Mouse (Mus musculus) lung, embryonic 14.5 days (tissue): ENCODE results near the gene Adgre5. TPM values are rescaled to one million over a fixed set of nuclear protein-coding genes. Genes with fewer than 3 reads are reported as not detected.

Experiments
- ATAC-seq: fragments of 200-750 bp; cut with Nextera tagmentation; 2 replicates; pipeline ENCODE4 v1.8.0; 2017; ENCODE audit warnings: mild to moderate bottlenecking, moderate TSS enrichment, moderate library complexity; ENCODE audit not compliant: insufficient read depth
- DNase-seq: peaks from one replicate; pipeline ENCODE4 v3.0.0-alpha.2; 2015
- H3K27ac ChIP-seq: fragments of 300-500 bp; sonication (generic); 2 replicates; pipeline ENCODE4 v1.5.1; 2014; ENCODE audit warnings: low read depth, mild to moderate bottlenecking, moderate library complexity
- H3K27me3 ChIP-seq: fragments of 300-500 bp; sonication (generic); 2 replicates; pipeline ENCODE4 v1.6.1; 2014; ENCODE audit warnings: low read length, control low read depth; ENCODE audit not compliant: insufficient read depth
- H3K36me3 ChIP-seq: fragments of 300-500 bp; sonication (generic); 2 replicates; pipeline ENCODE4 v1.6.1; 2014; ENCODE audit warnings: control low read depth; ENCODE audit not compliant: insufficient read depth
- H3K4me1 ChIP-seq: fragments of 300-500 bp; sonication (generic); 2 replicates; pipeline ENCODE4 v1.6.1; 2014; ENCODE audit warnings: antibody characterized with exemption, control low read depth; ENCODE audit not compliant: insufficient read depth
- H3K4me2 ChIP-seq: fragments of 300-500 bp; sonication (generic); 2 replicates; pipeline ENCODE4 v1.6.1; 2014; ENCODE audit warnings: mild to moderate bottlenecking
- H3K4me3 ChIP-seq: fragments of 300-500 bp; sonication (generic); 2 replicates; pipeline ENCODE4 v1.5.1; 2014; ENCODE audit warnings: low read depth, low read length
- H3K9ac ChIP-seq: fragments of 300-500 bp; sonication (generic); 2 replicates; pipeline ENCODE4 v1.6.1; 2014
- H3K9me3 ChIP-seq: fragments of 300-500 bp; sonication (generic); 2 replicates; pipeline ENCODE4 v1.6.1; 2016; ENCODE audit warnings: low read depth, low read length, control low read depth
- CTCF ChIP-seq: IDR thresholded peaks from 2 replicates; pipeline ENCODE4 v1.5.1; 2016; ENCODE audit warnings: antibody characterized with exemption, low read depth
- WGBS: fragments of 180-500 bp; shearing (Covaris S2); extraction: QIAGEN DNeasy Blood & Tissue Kit; methylation state at CpG from one replicate; pipeline ENCODE4 v1.1.7; 2014; 5-methylcytosine and 5-hydroxymethylcytosine counted together
- polyA plus RNA-seq: library from polyadenylated mRNA; unstranded; fragments of >200 nt; fragmentation: Nextera tagmentation; extraction: Ambion mirVana; gene quantifications from 2 replicates; pipeline ENCODE4 v1.2.1, GENCODE M21; 2014

Gene Adgre5
- polyA plus RNA-seq, 1 experiment from 2014 or later, result 57.0 TPM

DNA sequence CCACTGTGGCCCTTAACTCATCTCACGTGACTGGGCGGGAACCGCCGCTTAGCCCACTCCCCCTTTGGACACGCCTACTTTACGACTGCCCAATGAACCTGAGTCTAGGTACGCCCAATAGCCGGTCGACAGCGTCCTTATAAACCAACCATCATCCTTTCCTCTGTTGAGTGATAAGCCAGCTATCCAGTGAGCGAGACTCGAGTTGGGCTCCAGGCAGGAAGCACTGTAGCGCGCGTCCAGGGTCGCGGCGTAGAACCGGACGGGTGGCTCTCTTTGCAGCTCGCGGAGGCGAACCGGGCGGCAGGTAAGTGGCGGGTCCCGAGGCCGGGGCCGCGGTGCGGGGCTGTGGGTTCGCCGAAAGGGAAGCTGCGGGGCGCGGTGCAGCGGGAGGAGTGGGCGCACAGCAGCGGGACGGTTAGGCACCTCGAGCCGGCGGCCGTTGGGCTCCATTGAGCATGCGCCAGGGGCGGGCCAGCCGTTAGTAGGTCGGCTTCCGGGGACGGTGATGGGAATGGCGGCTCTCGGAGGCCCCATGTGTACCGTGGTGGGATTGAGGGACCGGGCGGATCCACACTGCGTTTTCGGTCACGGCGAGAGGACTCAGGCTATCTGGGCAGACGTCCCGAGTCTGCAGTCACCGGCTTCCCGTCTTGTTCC lies 26.0 kb downstream of the Adgre5 start, which contains the start of gene Ddx39:
TSS of gene Ddx39 (plus strand) at position 147 of the 660 bp plus-strand sequence.
- WGBS, result under 1% methylated on average over 63 of the region's 63 CpGs
- no peaks in the 10 kb centered on the region for H3K27me3 ChIP-seq
- DNase-seq (peak; percentile 98), ATAC-seq (peak; percentile 100)
- H3K9me3 ChIP-seq, result no peaks in the 10 kb centered on the region
- peaks cover 8% of the 10 kb centered on the region for H3K4me1 ChIP-seq
- H3K27ac ChIP-seq, result peak within 1 kb of the TSS; percentile 92
- H3K9ac ChIP-seq, result peak within 1 kb of the TSS; percentile 82
- TF ChIP-seq CTCF, result 0 out of 2 replicates have a peak, but pooled peaks have one; percentile 6
- peak within 1 kb of the TSS; percentile 58 for H3K4me2 ChIP-seq
- peaks cover 11% of the 10 kb centered on the region for H3K36me3 ChIP-seq
- peak within 1 kb of the TSS; percentile 74 for H3K4me3 ChIP-seq

DNA sequence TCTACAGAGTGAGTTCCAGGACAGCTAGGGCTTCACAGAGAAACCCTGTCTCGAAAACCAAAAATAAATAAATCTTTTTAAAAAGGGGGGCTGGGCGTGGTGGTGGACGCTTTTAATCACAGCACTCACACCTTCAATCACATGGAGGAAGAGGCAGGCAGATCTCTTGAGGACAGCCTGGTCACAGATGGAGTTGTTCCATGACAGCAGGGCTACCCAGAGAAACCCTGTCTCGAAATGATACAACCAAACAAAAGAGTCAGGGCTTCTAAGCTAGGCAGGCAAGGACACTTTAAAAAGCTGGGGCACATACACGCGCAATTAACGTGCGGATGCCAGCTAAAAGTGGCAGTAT lies 26.5 kb downstream of the Adgre5 start:
- Histone ChIP-seq H3K36me3 (peaks cover 6% of the 10 kb centered on the region), H3K4me2 (peak overlapping the region; percentile 58), H3K27me3 (no peaks in the 10 kb centered on the region), H3K9me3 (no peaks in the 10 kb centered on the region), H3K4me1 (peaks cover 8% of the 10 kb centered on the region), H3K9ac (no peak overlapping the region), H3K27ac (no peak overlapping the region), H3K4me3 (peak overlapping the region; percentile 74)
- TF ChIP-seq CTCF, result no peak
- DNase-seq (no peak), ATAC-seq (no peak; the same call in 1 of the 2 replicates)
- WGBS, result 15% methylated on average over 8 of the region's 8 CpGs

DNA sequence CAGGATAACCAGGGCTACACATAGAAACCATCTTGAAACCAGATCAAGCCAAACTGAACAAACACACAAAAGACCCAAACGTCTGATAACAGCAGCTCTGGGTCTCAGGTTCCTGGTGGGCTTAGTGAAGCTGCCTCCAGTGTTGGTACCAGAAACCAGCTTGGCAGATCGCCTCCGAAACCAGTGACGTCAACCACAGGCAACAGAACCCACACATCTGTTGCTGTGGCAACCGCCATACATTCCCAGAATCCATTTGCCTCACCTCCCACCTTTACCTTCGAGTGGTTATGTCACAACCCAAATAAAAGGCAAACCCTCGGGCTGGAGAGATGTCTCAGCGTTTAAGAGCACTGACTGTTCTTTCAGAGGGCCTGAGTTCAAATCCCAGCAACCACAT lies 33.6 kb downstream of the Adgre5 start:
- H3K36me3 ChIP-seq, result no peaks in the 10 kb centered on the region
- ATAC-seq (no peak), DNase-seq (no peak)
- no peak overlapping the region for H3K4me2 ChIP-seq
- H3K27ac ChIP-seq, result no peak overlapping the region
- 65% methylated on average over 8 of the region's 8 CpGs for WGBS
- no peak for TF ChIP-seq CTCF
- H3K4me3 ChIP-seq, result no peak overlapping the region
- H3K27me3 ChIP-seq, result no peaks in the 10 kb centered on the region
- no peaks in the 10 kb centered on the region for H3K9me3 ChIP-seq
- no peaks in the 10 kb centered on the region for H3K4me1 ChIP-seq
- no peak overlapping the region for H3K9ac ChIP-seq

DNA sequence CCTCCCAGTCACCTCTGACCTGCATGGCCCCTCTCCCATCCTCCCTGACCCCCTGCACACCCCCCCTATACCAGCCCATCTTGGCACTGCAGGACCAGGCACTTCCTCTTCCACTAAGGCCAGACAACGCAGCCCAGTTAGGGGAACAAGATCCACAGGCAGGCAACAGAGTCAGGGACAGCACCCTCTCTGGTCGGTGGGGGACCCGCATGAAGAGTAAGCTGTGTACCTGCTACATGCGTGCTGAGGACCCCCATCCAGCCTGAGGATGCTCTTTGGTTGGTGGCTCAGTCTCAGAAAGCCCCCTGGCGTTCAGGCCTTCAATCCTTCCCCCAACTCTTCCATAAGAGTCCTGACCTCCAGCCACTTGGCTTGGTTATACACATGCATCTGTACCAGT lies 34.7 kb downstream of the Adgre5 start:
- H3K9ac ChIP-seq, result no peak overlapping the region
- H3K4me2 ChIP-seq, result no peak overlapping the region
- no peak overlapping the region for H3K4me3 ChIP-seq
- 57% methylated on average over 5 of the region's 5 CpGs for WGBS
- no peaks in the 10 kb centered on the region for H3K27me3 ChIP-seq
- TF ChIP-seq CTCF, result no peak
- DNase-seq (no peak), ATAC-seq (no peak)
- no peaks in the 10 kb centered on the region; the same call in 1 of the 2 replicates for H3K9me3 ChIP-seq
- no peaks in the 10 kb centered on the region for H3K4me1 ChIP-seq
- H3K27ac ChIP-seq, result no peak overlapping the region
- no peaks in the 10 kb centered on the region for H3K36me3 ChIP-seq

DNA sequence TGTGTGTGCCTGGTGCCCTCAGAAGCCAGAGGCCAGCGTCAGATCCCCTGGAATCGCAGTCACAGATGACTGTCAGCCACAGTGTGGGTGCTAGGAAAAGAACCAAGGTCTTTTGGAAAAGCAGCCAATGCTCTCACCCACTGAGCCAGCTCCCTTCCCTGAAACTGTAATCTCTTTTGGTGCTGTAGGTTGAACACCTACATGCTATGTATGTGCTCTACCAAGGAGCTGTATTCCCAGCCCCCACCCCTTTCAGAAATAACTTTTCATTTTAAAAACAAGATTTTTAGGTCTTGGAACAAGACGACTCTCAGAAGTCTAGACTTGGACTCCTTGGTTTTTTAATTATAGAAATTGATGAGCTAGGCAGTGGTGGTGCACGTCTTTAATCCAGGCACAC lies 37.7 kb downstream of the Adgre5 start:
- Histone ChIP-seq H3K4me3 (no peak overlapping the region), H3K9me3 (no peaks in the 10 kb centered on the region; the same call in 1 of the 2 replicates), H3K27ac (no peak overlapping the region), H3K36me3 (no peaks in the 10 kb centered on the region), H3K9ac (no peak overlapping the region), H3K4me2 (no peak overlapping the region), H3K4me1 (0 out of 2 replicates have a peak, but pooled peaks cover under 1% of the 10 kb centered on the region), H3K27me3 (no peaks in the 10 kb centered on the region)
- TF ChIP-seq CTCF, result no peak
- no peak for DNase-seq
- no peak for ATAC-seq
- WGBS, result 77% methylated on average over 4 of the region's 4 CpGs

DNA sequence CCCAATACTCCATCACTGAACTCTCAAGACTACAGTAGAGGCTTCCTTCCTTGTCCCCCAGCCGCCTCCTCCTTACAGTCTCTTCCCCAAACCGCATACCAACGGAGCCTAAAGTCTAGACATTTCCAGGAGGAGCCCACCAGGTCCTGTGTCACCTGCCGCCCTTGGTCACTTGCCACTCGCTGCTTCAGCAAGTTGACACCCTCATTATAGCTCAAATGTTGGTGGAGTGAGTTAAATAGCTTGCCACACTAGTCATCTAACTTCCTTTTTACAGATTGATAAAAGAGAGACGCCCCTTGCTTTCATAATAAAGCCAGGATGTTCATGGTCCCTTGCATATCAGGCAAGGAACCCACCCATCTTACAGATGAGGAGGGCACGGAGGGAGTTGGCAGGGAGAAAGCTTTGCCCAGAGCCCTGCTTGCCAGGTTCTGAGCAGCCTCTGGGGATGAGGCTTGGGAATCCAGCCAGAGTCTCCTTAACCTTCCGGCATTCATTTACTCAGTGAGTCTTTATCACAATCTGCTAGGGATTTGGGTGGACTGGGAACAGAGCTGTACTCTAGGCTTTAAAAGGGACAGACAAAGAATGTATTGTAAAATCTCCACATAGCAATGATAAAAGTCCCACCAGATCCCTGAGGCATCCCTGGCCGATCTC lies 40.6 kb downstream of the Adgre5 start:
- H3K4me1 ChIP-seq, result peaks cover 11% of the 10 kb centered on the region; the same call in 1 of the 2 replicates
- no peak overlapping the region for H3K4me3 ChIP-seq
- H3K9me3 ChIP-seq, result no peaks in the 10 kb centered on the region; the same call in 1 of the 2 replicates
- WGBS, result 73% methylated on average over 9 of the region's 9 CpGs
- DNase-seq (no peak), ATAC-seq (no peak)
- no peak overlapping the region; the same call in 1 of the 2 replicates for H3K4me2 ChIP-seq
- no peaks in the 10 kb centered on the region for H3K27me3 ChIP-seq
- H3K36me3 ChIP-seq, result no peaks in the 10 kb centered on the region
- H3K9ac ChIP-seq, result no peak overlapping the region; the same call in 1 of the 2 replicates
- no peak overlapping the region for H3K27ac ChIP-seq
- no peak for TF ChIP-seq CTCF

DNA sequence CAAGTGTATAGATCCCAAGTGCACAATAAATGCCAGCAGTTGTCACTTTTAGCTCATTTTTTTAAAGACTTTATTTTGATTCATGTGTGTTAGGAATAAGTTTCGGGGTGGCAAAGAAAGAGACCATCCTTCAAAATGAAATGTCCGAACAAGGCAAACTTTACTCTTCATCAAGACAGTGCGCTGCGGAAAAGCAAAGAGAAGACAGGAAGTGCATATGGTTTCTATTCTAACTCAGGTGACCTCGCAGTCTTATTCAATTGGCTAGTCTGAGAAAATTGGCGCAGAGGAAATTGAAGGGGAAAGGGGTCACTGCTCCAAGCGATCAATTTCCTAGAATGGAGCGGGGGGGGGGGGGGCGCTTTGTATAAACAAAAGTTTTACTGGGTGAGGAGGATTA lies 41.6 kb downstream of the Adgre5 start:
- Histone ChIP-seq H3K4me2 (peak overlapping the region; percentile 98), H3K9me3 (no peaks in the 10 kb centered on the region; the same call in 1 of the 2 replicates), H3K36me3 (no peaks in the 10 kb centered on the region), H3K4me3 (peak overlapping the region; percentile 87), H3K27me3 (no peaks in the 10 kb centered on the region), H3K27ac (peak overlapping the region; percentile 87), H3K9ac (peak overlapping the region; percentile 92), H3K4me1 (peaks cover 11% of the 10 kb centered on the region; the same call in 1 of the 2 replicates)
- DNase-seq (peak; percentile 51), ATAC-seq (no peak)
- 17% methylated on average over 9 of the region's 9 CpGs for WGBS
- no peak for TF ChIP-seq CTCF
